ENCODE assay signal across 9 mouse cellular contexts in the genomic region with DNA sequence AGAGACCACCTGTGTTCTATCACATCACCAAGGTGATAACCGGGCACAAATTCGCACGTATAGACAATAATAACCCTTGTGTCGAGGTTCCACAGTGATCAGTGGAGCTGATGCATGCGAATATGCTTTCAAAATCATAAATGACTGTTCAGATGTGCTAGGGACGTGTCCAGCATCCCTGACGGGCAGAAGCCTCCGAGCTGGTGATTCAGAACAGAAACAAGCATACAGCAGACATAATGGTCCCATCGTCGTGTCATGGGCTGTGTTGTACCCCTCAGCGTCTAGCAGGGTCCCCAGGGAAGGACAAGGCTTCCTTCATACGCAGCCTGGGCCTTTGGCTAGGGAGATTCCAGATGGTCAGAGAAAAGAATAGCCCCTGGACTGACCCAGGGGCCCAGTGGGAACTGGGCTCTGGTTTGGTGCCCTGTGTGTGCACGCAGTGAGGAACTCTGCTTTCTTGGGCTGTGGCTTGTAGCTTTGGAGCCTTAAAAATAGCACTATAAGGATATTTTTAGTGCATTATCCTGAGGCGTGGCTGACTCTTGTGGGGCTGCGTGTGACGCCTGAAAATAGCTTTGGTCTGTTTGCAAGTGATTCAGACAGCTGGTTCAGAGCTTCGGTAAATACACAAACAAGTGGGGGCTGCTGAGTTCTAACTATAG.
DNase-seq lines count a peak whose midpoint lies in the region; ATAC-seq and TF ChIP-seq lines count a peak whose summit lies in the region.
"Had no signal": no experiment of that assay in that cellular context is flagged by ENCODE, and none has a peak within 500 bp of the region (broad histone marks: within the 10 kb centered on the region; RNA-seq: fewer than 3 reads in every experiment).

No protein-coding gene starts in this region.

- no peaks in the 10 kb centered on the region for H3K4me1 ChIP-seq in forebrain, postnatal 0 days (ENCODE audit: insufficient read depth)
- 0 out of 2 replicates have a peak, but pooled peaks cover 2% of the 10 kb centered on the region for H3K4me1 ChIP-seq in forebrain, embryonic 16.5 days (replicated peaks; ENCODE audit: control insufficient read depth, insufficient read depth, low read length)
- H3K4me1 ChIP-seq in stomach, postnatal 0 days (replicated peaks; ENCODE audit: control insufficient read depth, insufficient read depth): 0 out of 2 replicates have a peak, but pooled peaks cover 3% of the 10 kb centered on the region

- H3K4me3 ChIP-seq in forebrain, postnatal 0 days (ENCODE audit: low read depth, low read length): no peak overlapping the region
- no peak overlapping the region for H3K4me3 ChIP-seq in forebrain, embryonic 16.5 days (replicated peaks; ENCODE audit: low read length)
- H3K4me3 ChIP-seq in stomach, postnatal 0 days (ENCODE audit: low read depth, low read length): no peak overlapping the region

- TF ChIP-seq CTCF in forebrain, postnatal 0 days (IDR thresholded peaks at IDR 0.05; ENCODE audit: low read depth): no peak
- no peak for TF ChIP-seq CTCF in stomach, postnatal 0 days (IDR thresholded peaks at IDR 0.05; ENCODE audit: low read depth)

- peak; percentile 18 for DNase-seq in forebrain, postnatal 0 days
- DNase-seq in right cerebral cortex, adult 18-20 months: peak; percentile 27
- no peak for DNase-seq in right cerebral cortex, postnatal 25 days
- DNase-seq in heart, postnatal 4 days: peak; percentile 60
- DNase-seq in stomach, postnatal 0 days (ENCODE audit: low spot score): no peak
- DNase-seq in spleen, postnatal 36 days (ENCODE audit: low spot score in 2 of 2): no peak
- no peak for DNase-seq in embryo, embryonic 10.5 days (ENCODE audit: low spot score)
- DNase-seq: B cell, adult 2 months had no signal

- no peaks in the 10 kb centered on the region for H3K27me3 ChIP-seq in forebrain, postnatal 0 days (ENCODE audit: insufficient read depth, low read length)
- no peaks in the 10 kb centered on the region for H3K27me3 ChIP-seq in forebrain, embryonic 16.5 days (replicated peaks; ENCODE audit: control insufficient read depth, insufficient read depth, low read length)
- no peaks in the 10 kb centered on the region for H3K27me3 ChIP-seq in stomach, postnatal 0 days (ENCODE audit: control insufficient read depth, insufficient read depth, low read length)

- ATAC-seq in forebrain, postnatal 0 days: peak; percentile 47
- no peak for ATAC-seq in forebrain, embryonic 16.5 days
- peak; percentile 39; the same call in 1 of the 2 replicates for ATAC-seq in stomach, postnatal 0 days (ENCODE audit: low FRiP score, low TSS enrichment)

- WGBS in forebrain, postnatal 0 days: 67% methylated on average over 17 of the region's 17 CpGs
- 76% methylated on average over 17 of the region's 17 CpGs for WGBS in forebrain, embryonic 16.5 days
- 48% methylated on average over 17 of the region's 17 CpGs for WGBS in stomach, postnatal 0 days

- no peak overlapping the region for H3K9ac ChIP-seq in forebrain, postnatal 0 days
- no peak overlapping the region for H3K9ac ChIP-seq in forebrain, embryonic 16.5 days (replicated peaks; ENCODE audit: low read depth, low read length)
- H3K9ac ChIP-seq in stomach, postnatal 0 days (ENCODE audit: low read length): 0 out of 2 replicates have a peak overlapping the region, but pooled peaks have one; percentile 9

- H3K4me2 ChIP-seq in forebrain, postnatal 0 days (ENCODE audit: low read depth): no peak overlapping the region; the same call in 1 of the 2 replicates
- no peak overlapping the region for H3K4me2 ChIP-seq in forebrain, embryonic 16.5 days (ENCODE audit: low read length)
- H3K4me2 ChIP-seq in stomach, postnatal 0 days (replicated peaks; ENCODE audit: low read depth): 0 out of 2 replicates have a peak overlapping the region, but pooled peaks have one; percentile 3

- no peak for TF ChIP-seq EP300 in stomach, postnatal 0 days (optimal IDR thresholded peaks at IDR 0.05)

- peak overlapping the region; percentile 31; the same call in 1 of the 2 replicates for H3K27ac ChIP-seq in forebrain, postnatal 0 days (ENCODE audit: low read depth, low read length)
- no peak overlapping the region for H3K27ac ChIP-seq in forebrain, embryonic 16.5 days (ENCODE audit: low read length)
- peak overlapping the region; percentile 65 for H3K27ac ChIP-seq in stomach, postnatal 0 days (replicated peaks)

- H3K9me3 ChIP-seq in forebrain, postnatal 0 days (ENCODE audit: low read length): no peaks in the 10 kb centered on the region
- no peaks in the 10 kb centered on the region for H3K9me3 ChIP-seq in forebrain, embryonic 16.5 days (ENCODE audit: control insufficient read depth, low read length)
- H3K9me3 ChIP-seq in stomach, postnatal 0 days (ENCODE audit: control insufficient read depth, low read length): no peaks in the 10 kb centered on the region

- H3K36me3 ChIP-seq in forebrain, postnatal 0 days (ENCODE audit: insufficient read depth): no peaks in the 10 kb centered on the region
- H3K36me3 ChIP-seq in forebrain, embryonic 16.5 days (ENCODE audit: control insufficient read depth, insufficient read depth): no peaks in the 10 kb centered on the region
- no peaks in the 10 kb centered on the region for H3K36me3 ChIP-seq in stomach, postnatal 0 days (ENCODE audit: control insufficient read depth, insufficient read depth, low read length)

Comparison
In these comparisons a context has a peak if more than half of its experiments do, and no peak if none do; other contexts are left out.
1. DNase-seq: peak in forebrain, postnatal 0 days (single experiment), right cerebral cortex, adult 18-20 months (single experiment) and heart, postnatal 4 days (single experiment); none in right cerebral cortex, postnatal 25 days (single experiment), stomach, postnatal 0 days (single experiment), spleen, postnatal 36 days (0 of 2) and embryo, embryonic 10.5 days (single experiment).